Mouse (Mus musculus) stomach, embryonic 16.5 days (tissue): ENCODE data around the gene Farp1. TPM values are rescaled to one million over a fixed set of nuclear protein-coding genes. Genes with fewer than 3 reads are reported as not detected.

Experiments used
- ATAC-seq: fragments of 200-750 bp; cut with Nextera tagmentation; 2 replicates; pipeline ENCODE4 v1.8.0; 2017; ENCODE audit warnings: moderate number of reproducible peaks, moderate TSS enrichment; ENCODE audit not compliant: insufficient read depth, low FRiP score
- H3K27ac ChIP-seq: fragments of 300-500 bp; sonication (generic); 2 replicates; pipeline ENCODE4 v1.5.1; 2014; ENCODE audit warnings: low read length
- H3K27me3 ChIP-seq: fragments of 300-500 bp; sonication (generic); 2 replicates; pipeline ENCODE4 v1.6.1; 2014; ENCODE audit warnings: low read length, control low read depth, mixed read lengths; ENCODE audit not compliant: control insufficient read depth, insufficient read depth
- H3K36me3 ChIP-seq: fragments of 300-500 bp; sonication (generic); 2 replicates; pipeline ENCODE4 v1.6.1; 2014; ENCODE audit warnings: low read length; ENCODE audit not compliant: control insufficient read depth, insufficient read depth
- H3K4me1 ChIP-seq: fragments of 300-500 bp; sonication (generic); 2 replicates; pipeline ENCODE4 v1.6.1; 2014; ENCODE audit warnings: low read length, control low read depth, mixed read lengths; ENCODE audit not compliant: control insufficient read depth, insufficient read depth
- H3K4me2 ChIP-seq: fragments of 300-500 bp; sonication (generic); 2 replicates; pipeline ENCODE4 v1.6.1; 2014; ENCODE audit warnings: low read depth, low read length, mixed read lengths
- H3K4me3 ChIP-seq: fragments of 300-500 bp; sonication (generic); replicated peaks from 2 replicates; pipeline ENCODE4 v1.5.1; 2014; ENCODE audit warnings: mild to moderate bottlenecking, low read length
- H3K9ac ChIP-seq: fragments of 300-500 bp; sonication (generic); 2 replicates; pipeline ENCODE4 v1.6.1; 2014; ENCODE audit warnings: low read length
- H3K9me3 ChIP-seq: fragments of 300-500 bp; sonication (generic); replicated peaks from 2 replicates; pipeline ENCODE4 v1.6.1; 2016; ENCODE audit warnings: low read length, control low read depth; ENCODE audit not compliant: control insufficient read depth
- WGBS: fragments of 180-500 bp; shearing (Covaris S2); extraction: QIAGEN DNeasy Blood & Tissue Kit; methylation state at CpG from one replicate; pipeline ENCODE4 v1.1.7; 2014; 5-methylcytosine and 5-hydroxymethylcytosine counted together
- polyA plus RNA-seq: library from polyadenylated mRNA; unstranded; fragments of >200 nt; fragmentation: Nextera tagmentation; extraction: Ambion mirVana; gene quantifications from 2 replicates; pipeline ENCODE4 v1.2.1, GENCODE M21; 2015

Farp1 gene
- 14.5 and 15.2 TPM in 2 replicates for polyA plus RNA-seq

DNA sequence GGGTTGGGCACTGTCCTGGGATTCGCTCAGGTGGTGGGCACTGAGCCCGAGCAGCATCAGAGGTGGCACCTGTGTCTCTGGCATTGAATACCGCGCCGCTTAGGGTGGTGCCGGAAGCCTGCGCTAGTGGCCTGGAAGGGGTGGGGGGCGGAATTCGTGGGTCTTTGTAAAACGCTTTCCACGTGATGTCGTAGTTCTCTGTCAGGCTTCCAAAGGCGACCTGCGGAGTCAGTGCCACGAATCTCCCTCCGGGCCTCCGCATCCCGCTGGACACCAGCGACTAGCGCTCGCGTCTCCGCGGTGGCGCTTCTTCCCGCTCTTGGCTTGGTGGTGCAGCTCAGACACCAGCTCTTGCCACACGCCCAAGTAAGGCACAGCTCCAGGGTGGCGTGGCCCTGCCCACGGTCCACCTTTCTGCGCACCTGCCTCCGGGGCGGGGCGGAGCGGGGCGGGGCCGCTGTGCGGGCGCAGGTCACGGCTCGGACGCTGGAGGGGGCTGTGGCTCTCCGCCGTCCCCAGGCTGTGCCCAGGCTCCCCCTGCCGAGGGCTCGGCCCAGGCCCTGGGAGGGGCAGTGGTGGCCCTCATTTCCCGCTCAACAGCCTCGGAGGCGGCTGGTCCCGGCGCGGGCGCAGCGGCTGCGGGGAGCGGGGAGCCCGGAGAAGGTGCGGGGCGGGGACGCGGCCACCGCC lies at the start of gene Farp1:
TSS of gene Farp1 (plus strand) at position 228 of the 690 bp plus-strand sequence.
- peak within 1 kb of the TSS; percentile 97 for H3K4me2 ChIP-seq
- 1% methylated on average over 55 of the region's 61 CpGs for WGBS
- H3K27ac ChIP-seq: peak within 1 kb of the TSS; percentile 84
- no peaks in the 10 kb centered on the region for H3K27me3 ChIP-seq
- H3K4me3 ChIP-seq: peak within 1 kb of the TSS; percentile 79
- peak; percentile 98 for ATAC-seq
- peak within 1 kb of the TSS; percentile 95 for H3K9ac ChIP-seq
- H3K4me1 ChIP-seq: peaks cover 19% of the 10 kb centered on the region
- no peaks in the 10 kb centered on the region for H3K9me3 ChIP-seq
- H3K36me3 ChIP-seq: no peaks in the 10 kb centered on the region

DNA sequence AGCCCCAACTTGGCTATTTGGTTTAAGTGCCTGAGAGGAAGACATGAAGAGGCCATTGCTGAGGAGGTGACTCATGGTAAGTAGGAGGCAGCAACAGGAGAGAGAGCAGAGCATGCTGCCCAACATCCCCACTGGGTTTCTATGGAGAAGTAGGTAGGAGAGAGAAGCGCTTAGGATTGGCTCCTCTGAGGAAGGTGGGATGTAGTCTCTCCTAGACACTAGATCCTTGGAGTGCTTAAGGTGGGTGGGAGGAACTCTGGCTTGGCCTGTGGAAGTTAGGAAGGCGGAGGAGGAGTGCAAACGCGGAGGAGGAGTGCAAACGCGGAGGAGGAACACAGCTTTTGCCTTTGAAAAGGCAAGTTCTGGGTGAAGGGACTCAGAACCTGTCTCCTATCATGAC lies 45.9 kb upstream of the Farp1 start:
- no peak overlapping the region for H3K4me2 ChIP-seq
- H3K9ac ChIP-seq: no peak overlapping the region
- H3K9me3 ChIP-seq: no peaks in the 10 kb centered on the region
- WGBS: 56% methylated on average over 6 of the region's 6 CpGs
- no peak overlapping the region for H3K4me3 ChIP-seq
- H3K4me1 ChIP-seq: no peaks in the 10 kb centered on the region
- H3K27me3 ChIP-seq: no peaks in the 10 kb centered on the region
- ATAC-seq: no peak
- H3K27ac ChIP-seq: no peak overlapping the region
- no peaks in the 10 kb centered on the region for H3K36me3 ChIP-seq

DNA sequence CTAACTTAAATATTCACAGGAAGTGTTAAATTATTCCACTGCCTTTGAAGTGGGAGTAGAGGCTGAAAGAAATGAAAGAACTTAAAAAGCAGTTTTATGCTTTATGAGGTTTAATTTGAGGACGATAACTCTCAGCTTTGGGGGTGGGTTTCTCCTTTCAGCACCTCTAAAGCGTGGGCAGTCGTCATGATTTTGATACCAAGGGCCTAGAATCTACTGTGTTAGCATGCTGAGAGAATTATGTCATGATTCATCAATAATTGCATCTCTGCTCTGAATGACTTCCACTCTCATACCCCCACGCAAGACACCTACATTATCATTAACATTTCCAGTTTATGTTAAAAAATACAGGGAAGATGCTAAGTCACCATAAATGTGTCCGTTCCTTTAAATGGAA lies 37.3 kb upstream of the Farp1 start:
- 88% methylated on average over 5 of the region's 5 CpGs for WGBS
- no peak overlapping the region for H3K4me2 ChIP-seq
- no peak for ATAC-seq

DNA sequence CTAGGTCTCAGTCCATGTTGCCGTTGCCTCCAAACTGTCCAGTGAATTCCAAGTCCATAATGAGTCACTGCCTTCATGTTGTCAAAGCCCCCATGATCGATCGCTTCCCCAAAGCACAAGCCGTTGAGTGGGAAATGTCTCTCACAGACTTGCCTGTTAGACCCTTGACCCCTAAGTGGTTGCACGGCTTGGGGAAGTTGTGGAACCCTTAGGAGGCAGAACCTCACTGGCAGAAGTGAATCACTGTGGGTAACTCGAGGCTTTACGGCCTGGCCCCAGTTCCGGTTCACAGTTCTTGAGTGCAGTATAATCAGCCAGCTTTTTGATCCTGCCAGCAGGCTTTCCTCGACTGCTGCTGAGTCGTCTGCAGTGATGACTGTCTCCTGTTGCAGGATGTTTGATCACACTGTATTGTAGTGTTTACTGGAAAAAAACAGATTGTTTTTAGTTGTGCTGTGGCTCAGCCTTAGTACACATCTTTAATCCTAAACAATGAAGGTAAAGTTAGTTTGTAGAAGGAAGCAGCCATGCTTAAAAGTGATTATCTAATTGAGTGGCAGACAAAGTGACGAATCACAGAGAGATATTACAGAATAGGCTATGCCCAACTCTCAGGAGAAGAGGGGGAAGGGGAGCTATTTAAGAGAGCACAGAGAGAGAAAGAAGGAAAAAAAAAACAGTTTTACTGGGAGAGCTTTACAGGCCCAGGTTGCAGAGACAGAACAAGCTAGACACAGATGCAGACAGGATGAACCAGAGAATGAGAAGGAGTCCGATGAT lies 34.2 kb upstream of the Farp1 start:
- no peak for ATAC-seq
- 45% methylated on average over 12 of the region's 12 CpGs for WGBS
- no peak overlapping the region for H3K4me2 ChIP-seq
- no peaks in the 10 kb centered on the region for H3K27me3 ChIP-seq
- no peak overlapping the region for H3K9ac ChIP-seq
- no peak overlapping the region for H3K27ac ChIP-seq
- H3K4me3 ChIP-seq: no peak overlapping the region
- H3K9me3 ChIP-seq: no peaks in the 10 kb centered on the region
- H3K36me3 ChIP-seq: no peaks in the 10 kb centered on the region
- H3K4me1 ChIP-seq: no peaks in the 10 kb centered on the region

More for the DNA sequence above, 37.3 kb upstream of the Farp1 start:
- Histone ChIP-seq H3K4me3 (no peak overlapping the region), H3K27me3 (no peaks in the 10 kb centered on the region), H3K27ac (no peak overlapping the region), H3K9ac (no peak overlapping the region), H3K4me1 (no peaks in the 10 kb centered on the region), H3K9me3 (no peaks in the 10 kb centered on the region), H3K36me3 (no peaks in the 10 kb centered on the region)

DNA sequence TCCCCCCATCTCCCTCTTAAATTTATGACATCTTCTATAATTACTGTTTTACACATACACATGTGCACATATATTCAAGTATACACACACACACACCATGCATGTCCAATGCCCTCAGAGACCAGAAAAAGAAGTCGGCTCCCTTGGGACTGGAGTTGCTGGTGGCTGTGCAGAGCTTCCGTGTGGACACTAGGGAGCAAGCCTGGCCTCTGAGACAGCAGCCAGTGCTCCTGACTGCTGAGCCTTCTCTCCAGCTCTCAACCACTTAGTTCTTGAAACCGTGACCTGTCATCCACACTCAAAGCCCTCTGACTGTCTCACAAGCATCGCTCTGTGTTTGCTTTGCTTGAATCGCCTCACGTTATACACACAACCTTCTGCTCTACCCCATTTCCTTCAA lies 29.4 kb upstream of the Farp1 start:
- Histone ChIP-seq H3K27me3 (no peaks in the 10 kb centered on the region), H3K36me3 (no peaks in the 10 kb centered on the region), H3K4me3 (no peak overlapping the region), H3K27ac (no peak overlapping the region), H3K4me2 (no peak overlapping the region), H3K9ac (no peak overlapping the region), H3K9me3 (no peaks in the 10 kb centered on the region), H3K4me1 (no peaks in the 10 kb centered on the region)
- 79% methylated on average over 6 of the region's 6 CpGs for WGBS
- no peak for ATAC-seq

DNA sequence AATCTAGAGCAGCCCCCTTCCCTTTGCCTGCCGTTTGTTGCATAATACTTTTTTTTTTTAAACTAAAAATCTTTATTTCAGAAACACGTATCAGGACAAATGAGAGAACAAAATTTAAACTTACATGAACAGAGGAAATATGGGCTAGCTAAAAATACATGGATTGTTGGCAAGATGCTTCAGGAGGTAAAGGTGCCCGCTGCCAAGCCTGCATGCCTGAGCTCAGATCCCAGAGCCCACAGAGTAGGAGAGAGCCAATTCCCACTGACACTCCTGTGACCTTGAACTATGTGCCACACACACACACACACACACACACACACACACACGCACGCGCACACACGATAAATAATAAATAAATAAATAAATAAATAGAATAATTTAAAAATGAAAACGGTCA lies 29.0 kb upstream of the Farp1 start:
- H3K27ac ChIP-seq: no peak overlapping the region
- no peak overlapping the region for H3K9ac ChIP-seq
- no peaks in the 10 kb centered on the region for H3K4me1 ChIP-seq
- ATAC-seq: no peak
- H3K27me3 ChIP-seq: no peaks in the 10 kb centered on the region
- no peaks in the 10 kb centered on the region for H3K9me3 ChIP-seq
- no peak overlapping the region for H3K4me3 ChIP-seq
- H3K36me3 ChIP-seq: no peaks in the 10 kb centered on the region
- 92% methylated on average over 8 of the region's 8 CpGs for WGBS
- no peak overlapping the region for H3K4me2 ChIP-seq

DNA sequence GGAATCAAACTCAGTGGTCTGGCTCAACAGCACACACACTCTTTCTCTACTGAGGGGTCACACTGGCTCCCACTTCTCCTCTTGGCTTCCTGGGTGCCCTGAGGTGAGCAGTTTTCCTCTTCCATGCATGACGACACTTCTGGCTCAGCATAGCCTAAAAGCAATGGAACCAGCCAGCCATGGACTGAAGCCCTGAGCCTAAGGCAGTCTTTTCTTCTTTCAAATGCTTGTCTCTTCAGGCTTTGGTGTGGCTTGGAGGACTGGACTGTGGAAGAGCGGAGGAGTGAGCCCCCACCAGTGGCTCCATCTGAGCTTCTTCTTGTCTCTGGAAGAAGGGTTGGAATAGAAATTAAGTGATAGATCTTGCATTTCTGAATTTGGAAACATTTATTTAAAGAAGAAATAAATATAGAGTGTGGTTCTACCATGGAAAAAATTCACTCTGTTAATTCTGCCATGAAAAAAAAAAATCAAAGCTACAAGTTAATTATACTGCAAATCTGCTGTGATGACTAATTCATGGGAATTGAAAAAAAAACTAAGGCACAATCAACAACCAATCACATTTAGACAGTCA lies 19.8 kb upstream of the Farp1 start:
- WGBS: 88% methylated on average over 2 of the region's 2 CpGs
- no peak for ATAC-seq

DNA sequence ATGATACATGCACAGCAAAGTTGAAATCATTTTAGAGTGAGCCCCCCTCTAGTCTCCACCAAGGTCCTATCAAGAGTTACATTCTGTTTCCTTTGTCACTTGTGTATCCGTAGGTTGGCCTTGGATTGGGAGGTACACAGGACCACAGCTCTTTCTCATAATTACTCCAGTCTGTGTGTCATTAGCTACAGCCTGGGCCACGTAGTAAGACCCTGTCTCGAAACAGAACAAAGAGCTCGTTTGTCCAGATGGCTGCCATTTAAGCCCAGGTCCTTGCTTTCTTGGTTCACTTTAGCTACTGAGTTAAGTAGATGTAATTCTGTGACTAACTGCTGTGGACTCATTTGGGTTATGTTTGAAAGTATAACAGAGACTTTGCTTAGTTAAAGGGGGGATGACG lies 12.6 kb upstream of the Farp1 start:
- 75% methylated on average over 5 of the region's 5 CpGs for WGBS
- no peak overlapping the region for H3K9ac ChIP-seq
- no peak overlapping the region for H3K4me2 ChIP-seq

More for the DNA sequence above, 19.8 kb upstream of the Farp1 start:
- no peak overlapping the region for H3K9ac ChIP-seq
- no peak overlapping the region for H3K4me2 ChIP-seq
- H3K27me3 ChIP-seq: no peaks in the 10 kb centered on the region
- H3K9me3 ChIP-seq: no peaks in the 10 kb centered on the region
- no peaks in the 10 kb centered on the region for H3K4me1 ChIP-seq
- H3K36me3 ChIP-seq: no peaks in the 10 kb centered on the region
- H3K4me3 ChIP-seq: no peak overlapping the region
- H3K27ac ChIP-seq: no peak overlapping the region

DNA sequence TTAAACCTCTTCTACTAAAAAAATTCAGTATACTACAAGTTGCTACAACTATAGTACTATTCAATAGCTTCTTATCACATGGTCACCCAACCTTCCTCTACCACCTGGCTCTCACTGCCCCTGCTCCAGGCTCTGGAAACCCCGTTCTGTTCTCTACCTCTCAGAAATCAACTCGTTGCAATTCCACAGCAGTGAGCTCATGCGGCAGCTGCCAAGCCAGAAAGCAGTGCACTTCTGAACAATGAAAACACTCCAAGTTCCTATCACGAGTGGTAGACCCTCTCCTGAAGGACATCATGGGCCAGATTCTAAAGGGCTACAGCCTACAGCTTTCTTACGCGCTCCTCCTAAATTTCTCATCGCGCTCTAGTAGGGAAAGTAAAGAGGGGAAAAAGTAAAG lies 9.6 kb upstream of the Farp1 start:
- Histone ChIP-seq H3K36me3 (no peaks in the 10 kb centered on the region), H3K9me3 (no peaks in the 10 kb centered on the region), H3K4me1 (no peaks in the 10 kb centered on the region), H3K4me2 (no peak overlapping the region), H3K4me3 (no peak overlapping the region), H3K27me3 (no peaks in the 10 kb centered on the region), H3K9ac (no peak overlapping the region), H3K27ac (no peak overlapping the region)
- ATAC-seq: no peak
- 68% methylated on average over 8 of the region's 8 CpGs for whole genome bisulfite sequencing

More for the DNA sequence above, 12.6 kb upstream of the Farp1 start:
- no peaks in the 10 kb centered on the region for H3K4me1 ChIP-seq
- no peaks in the 10 kb centered on the region for H3K36me3 ChIP-seq
- ATAC-seq: no peak
- H3K27ac ChIP-seq: no peak overlapping the region
- H3K9me3 ChIP-seq: no peaks in the 10 kb centered on the region
- no peaks in the 10 kb centered on the region for H3K27me3 ChIP-seq
- no peak overlapping the region for H3K4me3 ChIP-seq
